Mouse (Mus musculus): ENCODE measurements around the gene Nxpe3.

Nxpe3 gene

DNA sequence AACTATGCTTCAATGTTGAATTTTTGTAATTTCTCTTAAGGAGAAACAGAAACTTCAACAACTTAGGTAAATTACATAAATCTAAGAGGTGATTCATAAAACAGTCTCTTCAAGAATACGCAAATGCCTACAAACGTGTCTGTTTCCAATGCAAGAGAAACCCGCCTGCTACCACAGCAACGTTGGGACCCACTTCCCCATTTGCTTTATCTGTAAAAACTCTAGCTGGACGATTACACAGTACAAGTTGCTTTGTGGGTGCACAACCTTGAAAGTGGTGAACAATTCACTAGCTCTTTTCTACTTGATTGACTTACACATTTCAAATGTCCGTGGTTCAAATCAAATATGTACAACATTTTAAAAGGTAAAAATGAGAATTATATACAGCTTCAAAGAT, 83.3 kb downstream of the Nxpe3 start:
- DNase-seq (ENCODE audit: extremely low read depth, low read depth, low spot score), result no peak

DNA sequence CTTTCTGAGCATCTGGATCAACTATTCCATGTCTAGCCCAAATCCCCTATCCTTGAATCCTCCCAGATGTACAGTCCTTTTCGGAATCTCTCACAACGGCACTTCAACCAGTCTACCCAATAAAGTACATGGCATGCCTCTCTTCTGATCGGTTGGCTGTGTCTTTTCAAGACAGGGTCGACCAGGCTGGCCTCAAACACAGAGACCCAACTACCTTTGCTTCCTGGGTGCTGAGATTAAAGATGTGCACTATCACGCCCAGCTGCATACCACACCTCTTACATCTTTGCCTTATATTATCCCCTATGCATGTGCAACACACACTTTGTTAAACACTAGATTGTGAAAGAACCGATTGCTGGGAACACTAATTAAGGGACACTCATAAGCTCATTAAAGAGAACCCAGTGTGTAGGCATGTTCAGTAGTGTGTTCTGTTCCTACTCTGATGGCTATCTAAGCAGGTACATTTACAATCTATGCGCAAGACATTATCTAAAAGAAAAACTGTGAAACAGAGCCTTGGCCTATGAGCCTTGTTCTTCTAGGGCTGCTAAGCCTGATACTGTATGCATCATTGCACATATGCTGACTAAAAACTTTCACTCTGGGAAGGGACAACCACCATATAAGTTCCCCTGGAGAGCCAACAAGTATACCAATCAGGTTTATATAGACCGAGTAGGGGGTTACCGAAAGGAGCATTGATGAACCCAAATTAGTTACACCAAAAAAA, 85.1 kb downstream of the Nxpe3 start:
- DNase-seq (ENCODE audit: extremely low read depth, low read depth, low spot score), result no peak

DNA sequence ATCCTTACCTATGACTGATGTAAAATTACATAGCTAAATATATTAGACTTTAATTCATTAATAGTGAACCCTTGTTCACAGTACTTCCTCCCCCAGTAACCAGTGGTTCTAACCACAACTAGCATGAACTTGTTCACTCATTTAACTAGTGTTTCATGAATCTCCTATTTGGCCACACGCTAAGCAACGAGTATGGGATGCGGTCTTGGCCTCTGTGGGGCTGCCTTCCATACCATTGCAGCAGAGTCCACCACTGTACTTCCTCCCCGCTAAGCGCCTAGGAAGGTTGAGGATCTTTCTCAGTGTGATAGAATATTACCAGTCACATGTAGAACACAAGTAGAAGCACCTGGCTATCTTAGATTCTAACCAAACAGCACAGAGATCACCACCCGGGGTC, 85.7 kb downstream of the Nxpe3 start:
- no peak for DNase-seq (ENCODE audit: extremely low read depth, low read depth, low spot score)

DNA sequence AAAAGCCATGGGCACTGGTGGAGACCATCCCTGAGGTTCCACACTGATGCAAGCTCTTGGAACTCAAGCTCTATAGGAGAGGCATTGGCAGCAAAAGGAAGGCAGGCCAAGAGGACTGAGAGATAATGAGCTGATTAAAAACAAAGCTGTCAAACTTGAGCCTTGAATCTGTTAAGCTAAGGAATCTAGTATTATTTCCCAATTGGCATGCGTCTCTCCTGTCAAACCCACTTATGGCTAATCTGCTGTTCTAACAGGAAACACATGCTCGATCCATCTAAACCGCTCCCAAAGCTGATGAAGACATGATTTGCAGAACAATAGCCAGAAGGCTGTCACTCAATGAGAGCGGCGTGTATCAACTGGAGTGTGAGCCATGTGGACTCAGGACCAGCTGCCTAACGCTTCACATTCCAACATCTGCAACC, 87.6 kb downstream of the Nxpe3 start:
- DNase-seq (ENCODE audit: extremely low read depth, low read depth, low spot score), result no peak

- DNase-seq (ENCODE audit: extremely low read depth, low read depth, low spot score), result no peak
These were observed 90.3 kb downstream of the Nxpe3 start for GRCm38 (mm10) chr16:55804799-55805198.

GRCm38 (mm10) chr16:55801629-55802028, 93.5 kb downstream of the Nxpe3 start:
- DNase-seq (ENCODE audit: extremely low read depth, low read depth, low spot score), result no peak

GRCm38 (mm10) chr16:55798845-55799244, 96.2 kb downstream of the Nxpe3 start:
- no peak for DNase-seq (ENCODE audit: extremely low read depth, low read depth, low spot score)

- no peak for DNase-seq (ENCODE audit: extremely low read depth, low read depth, low spot score)
These were observed 104.8 kb downstream of the Nxpe3 start for GRCm38 (mm10) chr16:55790326-55790725.
